Mouse (Mus musculus) heart, postnatal 25 days (tissue): ENCODE measurements around the gene 2310061I04Rik. TPM values are rescaled to one million over a fixed set of nuclear protein-coding genes. Genes with fewer than 3 reads are reported as not detected.

Source experiments
- DNase-seq: peaks from one replicate; pipeline ENCODE4 v3.0.0; 2022; ENCODE audit warnings: low spot score
- intact Hi-C: fragments of 180-260 bp; cut with DNase I; formaldehyde crosslinking; loops from one replicate; pipeline ENCODE4 v1.15.1; 2025
- total RNA-seq, 2 experiments: library from RNA; stranded (reverse); gene quantifications; 2 replicates each; pipeline ENCODE4 v1.2.3; 2021

2310061I04Rik gene
- total RNA-seq, 2 experiments from 2014 or later = 112 to 116 TPM

GRCm38 (mm10) chr17:35917463-35918251 lies 20.4 kb upstream of the 2310061I04Rik start:
- DNase-seq = no peak
- intact Hi-C loops = loop anchor here (5.0 kb wide), 1 partner anchor 80 kb away; the partner anchor contains the start of gene Tubb5

- no peak for DNase-seq
- intact Hi-C loops = loop anchor here (5.0 kb wide), 1 partner anchor 80 kb away; the partner anchor contains the start of gene Tubb5
Observed at GRCm38 (mm10) chr17:35917143-35917462, 19.9 kb upstream of the 2310061I04Rik start.

GRCm38 (mm10) chr17:35916297-35917142 lies 19.3 kb upstream of the 2310061I04Rik start, which contains the start of the genes Mrps18b and Ppp1r10:
Mrps18b (minus strand) TSS chr17:35916389.
Ppp1r10 (plus strand) TSS chr17:35916434.
- peak; percentile 100 for DNase-seq
- intact Hi-C loops = loop anchor here (5.0 kb wide), 1 partner anchor 79 kb away; the partner anchor contains the start of gene Tubb5

GRCm38 (mm10) chr17:35915538-35916296 lies 18.5 kb upstream of the 2310061I04Rik start:
- intact Hi-C loops = loop anchor here (5.0 kb wide), 1 partner anchor 78 kb away; the partner anchor contains the start of gene Tubb5
- no peak for DNase-seq

- no peak for DNase-seq
- intact Hi-C loops = loop anchor here (5.0 kb wide), 1 partner anchor 78 kb away; the partner anchor contains the start of gene Tubb5
Observed at GRCm38 (mm10) chr17:35914975-35915374, 17.7 kb upstream of the 2310061I04Rik start.

- DNase-seq = peak; percentile 89
- intact Hi-C loops = no loop called here
Observed at GRCm38 (mm10) chr17:35909919-35910369, 12.7 kb upstream of the 2310061I04Rik start, which contains the start of gene Atat1. Atat1 (minus strand) TSS chr17:35910075.

- intact Hi-C loops = no loop called here
- no peak for DNase-seq
Observed at GRCm38 (mm10) chr17:35909186-35909918, 12.1 kb upstream of the 2310061I04Rik start.

- intact Hi-C loops = loop anchor here (1.0 kb wide), 1 partner anchor 27 kb away; no protein-coding TSS in a partner anchor
- no peak for DNase-seq
Observed at GRCm38 (mm10) chr17:35907609-35908008, 10.4 kb upstream of the 2310061I04Rik start.

- DNase-seq = no peak
- intact Hi-C loops = no loop called here
Observed at GRCm38 (mm10) chr17:35905587-35905986, 8.4 kb upstream of the 2310061I04Rik start.

GRCm38 (mm10) chr17:35903992-35904355 lies 6.7 kb upstream of the 2310061I04Rik start:
- intact Hi-C loops = no loop called here

GRCm38 (mm10) chr17:35903343-35903991 lies 6.2 kb upstream of the 2310061I04Rik start:
- DNase-seq = no peak
- intact Hi-C loops = no loop called here

More at GRCm38 (mm10) chr17:35903992-35904355, 6.7 kb upstream of the 2310061I04Rik start:
- DNase-seq = no peak

- intact Hi-C loops = no loop called here
- no peak for DNase-seq
Observed at GRCm38 (mm10) chr17:35900636-35901035, 3.4 kb upstream of the 2310061I04Rik start.

GRCm38 (mm10) chr17:35897644-35898573 lies 678 bp upstream of the 2310061I04Rik start:
- intact Hi-C loops = no loop called here
- DNase-seq = no peak

GRCm38 (mm10) chr17:35887725-35888124 lies 9.5 kb downstream of the 2310061I04Rik start:
- no peak for DNase-seq
- intact Hi-C loops = no loop called here

- no peak for DNase-seq
- intact Hi-C loops = no loop called here
Observed at GRCm38 (mm10) chr17:35883777-35884176, 13.5 kb downstream of the 2310061I04Rik start.

GRCm38 (mm10) chr17:35882924-35883323 lies 14.3 kb downstream of the 2310061I04Rik start:
- intact Hi-C loops = no loop called here
- no peak for DNase-seq
